Mouse (Mus musculus) regulatory T cell (primary cell): ENCODE measurements at regions not wholly inside any gene's neighbourhood (a gene's known extent, or its start where the extent isn't known, plus 50 kb on each side); places are given as distances from the start of the nearest gene placed in this dataset.

Experiments used
- in situ Hi-C: fragments of 300-600 bp; cut with MboI, MseI; formaldehyde crosslinking; loops from one replicate; pipeline ENCODE4 v1.15.1; 2025; ENCODE audit warnings: high pct_unique_total_duplicates

GRCm38 (mm10) chr17:52063121-52063520 is 230.0 kb upstream of the Satb1 start:
- in situ Hi-C loops = loop anchor here (10.0 kb wide), 1 partner anchor 248 kb away; no protein-coding TSS in a partner anchor

- in situ Hi-C loops = loop anchor here (10.0 kb wide), 1 partner anchor 247 kb away; no protein-coding TSS in a partner anchor
These were observed 229.1 kb upstream of the Satb1 start for GRCm38 (mm10) chr17:52062096-52062665.

GRCm38 (mm10) chr17:52036479-52036878 is 203.4 kb upstream of the Satb1 start:
- in situ Hi-C loops = no loop called here

- in situ Hi-C loops = no loop called here
These were observed 198.0 kb upstream of the Satb1 start for GRCm38 (mm10) chr17:52031079-52031478.

- in situ Hi-C loops = no loop called here
These were observed 153.8 kb upstream of the Satb1 start for GRCm38 (mm10) chr17:51986920-51987319.

GRCm38 (mm10) chr17:51986212-51986611 is 153.1 kb upstream of the Satb1 start:
- in situ Hi-C loops = no loop called here

GRCm38 (mm10) chr17:51979126-51979525 is 146.0 kb upstream of the Satb1 start:
- in situ Hi-C loops = no loop called here

- in situ Hi-C loops = no loop called here
These were observed 138.4 kb upstream of the Satb1 start for GRCm38 (mm10) chr17:51971444-51971843.

GRCm38 (mm10) chr17:51966573-51967284 is 133.6 kb upstream of the Satb1 start:
- in situ Hi-C loops = no loop called here

- in situ Hi-C loops = no loop called here
These were observed 129.5 kb upstream of the Satb1 start for GRCm38 (mm10) chr17:51962529-51963110.

- in situ Hi-C loops = no loop called here
These were observed 128.2 kb upstream of the Satb1 start for GRCm38 (mm10) chr17:51961337-51961736.

GRCm38 (mm10) chr17:51956275-51956674 is 123.2 kb upstream of the Satb1 start:
- in situ Hi-C loops = no loop called here

- in situ Hi-C loops = no loop called here
These were observed 104.6 kb upstream of the Satb1 start for GRCm38 (mm10) chr17:51937707-51938106.

GRCm38 (mm10) chr17:51936071-51936470 is 103.0 kb upstream of the Satb1 start:
- in situ Hi-C loops = no loop called here

GRCm38 (mm10) chr17:51926392-51926791 is 93.3 kb upstream of the Satb1 start:
- in situ Hi-C loops = no loop called here

- in situ Hi-C loops = no loop called here
These were observed 73.9 kb upstream of the Satb1 start for GRCm38 (mm10) chr17:51907031-51907430.

- in situ Hi-C loops = no loop called here
These were observed 73.3 kb upstream of the Satb1 start for GRCm38 (mm10) chr17:51906418-51906817.

GRCm38 (mm10) chr17:51903885-51904284 is 70.8 kb upstream of the Satb1 start:
- in situ Hi-C loops = no loop called here

GRCm38 (mm10) chr17:51899376-51899775 is 66.3 kb upstream of the Satb1 start:
- in situ Hi-C loops = no loop called here

GRCm38 (mm10) chr17:51896160-51896559 is 63.1 kb upstream of the Satb1 start:
- in situ Hi-C loops = no loop called here

- in situ Hi-C loops = no loop called here
These were observed 61.2 kb upstream of the Satb1 start for GRCm38 (mm10) chr17:51894278-51894677.

- in situ Hi-C loops = no loop called here
These were observed 59.8 kb upstream of the Satb1 start for GRCm38 (mm10) chr17:51892856-51893255.

- in situ Hi-C loops = no loop called here
These were observed 59.1 kb upstream of the Satb1 start for GRCm38 (mm10) chr17:51892159-51892558.
